Mouse (Mus musculus): ENCODE measurements at regions not wholly inside any gene's neighbourhood (a gene's known extent, or its start where the extent isn't known, plus 50 kb on each side); places are given as distances from the start of the nearest gene placed in this dataset.

DNA sequence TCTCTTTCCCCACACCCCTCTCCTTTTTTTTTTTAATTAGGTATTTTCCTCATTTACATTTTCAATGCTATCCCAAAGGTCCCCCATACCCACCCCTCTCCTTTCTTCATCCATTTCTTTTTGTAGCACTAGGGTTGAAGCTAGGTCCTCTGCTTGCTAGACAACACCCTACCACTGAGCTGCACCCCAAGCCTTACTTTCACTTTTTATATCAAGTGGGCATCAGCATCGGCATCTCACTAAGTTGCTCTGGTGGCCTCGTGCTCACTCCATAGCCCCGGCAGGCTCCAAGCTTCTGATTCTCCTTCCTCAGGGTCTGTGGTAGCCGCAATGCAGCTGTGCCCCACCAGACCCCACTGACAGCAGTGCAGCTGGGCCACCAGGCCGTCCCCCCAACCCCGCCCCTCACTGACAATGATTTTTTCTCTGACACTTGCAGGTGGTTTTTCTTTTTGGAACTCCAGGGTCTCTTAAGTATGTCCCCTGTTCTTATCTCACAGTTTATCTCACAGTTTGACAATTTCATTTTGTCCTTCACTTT, 77.5 kb downstream of the Nufip1 start:
- H3K27ac ChIP-seq (ENCODE audit: low read length), result no peak overlapping the region
- no peaks in the 10 kb centered on the region for H3K9me3 ChIP-seq (ENCODE audit: low read length)
- WGBS, result 85% methylated on average over 6 of the region's 6 CpGs
- H3K9ac ChIP-seq (replicated peaks; ENCODE audit: low read length), result no peak overlapping the region
- peaks cover 13% of the 10 kb centered on the region; the same call in 1 of the 2 replicates for H3K4me1 ChIP-seq (ENCODE audit: insufficient read depth, low read length)
- H3K27me3 ChIP-seq (ENCODE audit: insufficient read depth, low read length), result no peaks in the 10 kb centered on the region
- ATAC-seq (ENCODE audit: low FRiP score, low TSS enrichment), result no peak
- no peak overlapping the region for H3K4me3 ChIP-seq (ENCODE audit: low read length)
- no peak overlapping the region for H3K4me2 ChIP-seq (replicated peaks; ENCODE audit: low read depth, low read length)
- H3K36me3 ChIP-seq (ENCODE audit: insufficient read depth, low read length), result no peaks in the 10 kb centered on the region

DNA sequence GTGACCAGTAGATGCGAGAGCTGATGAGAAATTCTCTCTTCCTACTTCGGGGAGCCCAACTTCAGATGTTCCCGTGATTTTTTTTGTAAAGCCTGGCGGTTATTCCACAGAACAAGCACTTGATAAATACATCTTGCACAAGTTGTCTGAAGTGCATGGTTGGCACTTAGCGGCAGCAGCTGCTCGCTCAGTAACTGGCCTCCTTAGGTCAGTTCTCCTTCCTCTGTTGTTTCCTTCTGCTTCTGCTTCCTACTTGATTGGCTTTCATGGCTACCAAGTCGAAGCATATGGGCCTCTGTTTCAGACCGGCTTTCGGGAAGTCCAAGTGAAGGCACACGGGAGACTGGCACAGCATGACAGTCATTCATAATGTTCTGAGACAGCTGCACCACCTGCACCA, 84.6 kb downstream of the Nufip1 start:
- Histone ChIP-seq H3K36me3 (ENCODE audit: insufficient read depth, low read length) (no peaks in the 10 kb centered on the region), H3K27ac (ENCODE audit: low read length) (no peak overlapping the region), H3K9me3 (ENCODE audit: low read length) (no peaks in the 10 kb centered on the region), H3K4me1 (ENCODE audit: insufficient read depth, low read length) (peaks cover 3% of the 10 kb centered on the region; the same call in 1 of the 2 replicates), H3K4me2 (replicated peaks; ENCODE audit: low read depth, low read length) (no peak overlapping the region), H3K27me3 (ENCODE audit: insufficient read depth, low read length) (no peaks in the 10 kb centered on the region), H3K4me3 (ENCODE audit: low read length) (no peak overlapping the region), H3K9ac (replicated peaks; ENCODE audit: low read length) (no peak overlapping the region)
- no peak for ATAC-seq (ENCODE audit: low FRiP score, low TSS enrichment)
- 86% methylated on average over 10 of the region's 10 CpGs for WGBS

DNA sequence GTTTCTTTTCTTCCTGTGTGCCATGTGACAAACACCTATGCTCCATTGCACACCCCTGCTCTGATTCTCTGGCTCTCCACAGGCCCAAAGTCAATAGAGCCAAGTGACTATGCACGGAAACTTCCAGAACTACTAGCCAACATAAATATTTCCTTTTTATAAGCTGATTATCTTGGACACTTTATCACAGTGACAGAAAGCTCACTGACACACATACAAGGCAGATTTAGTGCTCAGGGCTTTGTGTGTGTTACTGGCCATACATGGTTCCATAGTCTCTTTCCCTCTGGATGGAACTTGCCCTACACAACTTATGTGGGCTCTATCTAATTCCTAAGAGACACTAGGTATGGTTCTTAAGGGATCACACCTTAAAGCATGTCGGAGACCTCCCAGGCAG, 86.7 kb downstream of the Nufip1 start:
- WGBS, result 49% methylated on average over 2 of the region's 2 CpGs
- H3K27me3 ChIP-seq (ENCODE audit: insufficient read depth, low read length), result no peaks in the 10 kb centered on the region
- no peaks in the 10 kb centered on the region for H3K9me3 ChIP-seq (ENCODE audit: low read length)
- H3K36me3 ChIP-seq (ENCODE audit: insufficient read depth, low read length), result no peaks in the 10 kb centered on the region
- no peak overlapping the region for H3K4me3 ChIP-seq (ENCODE audit: low read length)
- ATAC-seq (ENCODE audit: low FRiP score, low TSS enrichment), result no peak
- H3K4me2 ChIP-seq (replicated peaks; ENCODE audit: low read depth, low read length), result no peak overlapping the region
- no peak overlapping the region for H3K27ac ChIP-seq (ENCODE audit: low read length)
- H3K9ac ChIP-seq (replicated peaks; ENCODE audit: low read length), result no peak overlapping the region
- peaks cover 3% of the 10 kb centered on the region; the same call in 1 of the 2 replicates for H3K4me1 ChIP-seq (ENCODE audit: insufficient read depth, low read length)

DNA sequence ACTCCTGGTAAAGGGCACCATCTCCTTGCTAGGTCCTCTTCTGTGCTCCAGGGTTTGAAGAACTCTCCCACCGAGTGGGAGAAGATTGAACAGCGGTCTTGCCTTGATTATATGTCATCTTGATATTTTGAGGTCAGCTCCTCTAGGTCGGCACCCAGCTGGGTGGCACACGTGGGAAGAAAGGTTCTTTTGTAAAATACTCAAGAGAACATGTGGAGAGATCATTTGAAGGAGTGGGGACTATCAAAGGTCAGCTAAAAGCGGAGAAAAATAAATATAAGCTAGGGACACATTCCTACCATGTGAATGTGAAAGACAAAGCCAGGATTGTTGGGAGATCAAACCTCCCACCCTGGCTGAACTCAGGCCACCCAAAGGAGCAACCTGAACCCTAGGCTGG, 87.7 kb downstream of the Nufip1 start:
- Histone ChIP-seq H3K9me3 (ENCODE audit: low read length) (no peaks in the 10 kb centered on the region), H3K27ac (ENCODE audit: low read length) (no peak overlapping the region), H3K4me2 (replicated peaks; ENCODE audit: low read depth, low read length) (no peak overlapping the region), H3K4me1 (ENCODE audit: insufficient read depth, low read length) (peaks cover 3% of the 10 kb centered on the region; the same call in 1 of the 2 replicates), H3K27me3 (ENCODE audit: insufficient read depth, low read length) (no peaks in the 10 kb centered on the region), H3K36me3 (ENCODE audit: insufficient read depth, low read length) (no peaks in the 10 kb centered on the region), H3K4me3 (ENCODE audit: low read length) (no peak overlapping the region), H3K9ac (replicated peaks; ENCODE audit: low read length) (no peak overlapping the region)
- 61% methylated on average over 5 of the region's 5 CpGs for WGBS
- ATAC-seq (ENCODE audit: low FRiP score, low TSS enrichment), result no peak

DNA sequence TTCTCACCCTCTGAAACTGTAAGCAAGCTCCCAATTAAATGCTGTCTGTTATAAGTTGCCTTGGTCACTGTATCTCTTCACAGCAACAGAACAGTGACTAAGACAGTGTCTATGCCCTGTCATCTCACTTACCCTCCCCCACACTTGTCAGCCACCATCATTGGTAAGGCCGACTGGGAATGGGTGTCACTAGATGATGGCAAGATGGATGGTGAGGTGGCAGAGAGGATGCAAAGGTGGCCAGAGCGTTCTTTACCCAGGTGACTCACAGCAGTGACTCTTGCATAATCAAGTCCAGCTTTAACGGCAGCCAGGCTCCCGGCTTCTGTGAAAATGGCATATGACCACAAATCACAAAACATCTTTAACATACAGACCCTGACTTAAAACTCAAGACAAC, 91.9 kb downstream of the Nufip1 start:
- Histone ChIP-seq H3K9ac (replicated peaks; ENCODE audit: low read length) (no peak overlapping the region), H3K4me1 (ENCODE audit: insufficient read depth, low read length) (no peaks in the 10 kb centered on the region; the same call in 1 of the 2 replicates), H3K27me3 (ENCODE audit: insufficient read depth, low read length) (no peaks in the 10 kb centered on the region), H3K4me3 (ENCODE audit: low read length) (no peak overlapping the region), H3K9me3 (ENCODE audit: low read length) (no peaks in the 10 kb centered on the region), H3K36me3 (ENCODE audit: insufficient read depth, low read length) (no peaks in the 10 kb centered on the region), H3K4me2 (replicated peaks; ENCODE audit: low read depth, low read length) (no peak overlapping the region), H3K27ac (ENCODE audit: low read length) (no peak overlapping the region)
- 89% methylated on average over 4 of the region's 4 CpGs for whole genome bisulfite sequencing
- no peak for ATAC-seq (ENCODE audit: low FRiP score, low TSS enrichment)

DNA sequence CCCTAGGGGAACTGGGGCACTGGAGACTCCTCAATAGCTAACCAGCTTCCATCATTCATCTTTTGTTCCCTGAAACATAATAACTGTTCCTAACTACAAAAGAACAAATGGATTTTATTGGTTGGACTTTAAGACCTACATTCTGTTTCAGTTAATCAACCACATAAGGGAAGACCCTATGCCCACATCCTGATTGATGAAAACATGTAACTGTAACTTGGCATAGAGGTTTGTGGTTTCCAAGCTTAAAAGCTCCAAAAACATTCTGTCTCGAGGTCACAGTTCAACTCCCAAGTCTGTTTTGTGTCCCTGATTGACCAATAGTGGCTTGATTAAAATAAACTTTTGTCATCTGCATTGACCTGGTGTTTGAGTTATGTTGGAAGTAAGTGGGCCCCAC, 92.4 kb downstream of the Nufip1 start:
- 64% methylated on average over 1 of the region's 1 CpGs for WGBS
- no peak for ATAC-seq (ENCODE audit: low FRiP score, low TSS enrichment)

DNA sequence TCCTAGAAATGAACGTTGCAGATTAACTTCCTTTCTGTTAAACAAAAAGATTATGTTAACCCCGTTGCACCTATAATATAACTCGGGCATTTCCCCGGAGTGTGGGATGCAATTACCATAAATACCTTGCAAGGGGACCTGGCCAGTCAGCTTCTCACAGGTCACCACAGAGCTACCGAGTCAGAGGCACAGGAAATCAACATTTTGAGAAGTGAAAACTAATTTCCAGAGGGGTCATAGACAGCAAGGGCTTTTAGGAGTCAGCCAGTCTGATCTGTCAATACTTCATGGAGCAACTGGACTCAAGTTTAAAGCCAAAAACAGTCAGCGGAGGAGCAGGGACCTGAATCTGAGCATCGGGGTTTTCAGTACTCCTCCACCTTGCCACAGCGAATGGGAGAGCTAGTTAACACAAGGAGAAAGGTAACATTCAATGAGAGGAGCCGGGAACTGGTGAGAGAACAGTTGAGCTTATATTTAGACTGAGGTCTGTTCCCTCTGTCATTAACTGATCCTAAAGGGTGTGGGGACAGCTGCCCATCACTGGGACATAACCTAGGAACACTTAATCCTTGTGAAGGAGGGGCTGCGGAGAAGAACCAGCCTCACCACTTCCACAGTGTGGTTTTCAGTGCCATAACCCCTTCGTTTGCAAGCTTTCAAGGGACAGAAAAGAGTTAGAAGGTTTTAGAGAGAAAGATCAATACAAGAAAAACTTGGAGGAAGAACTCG, 105.9 kb downstream of the Nufip1 start:
- Histone ChIP-seq H3K4me1 (ENCODE audit: insufficient read depth, low read length) (0 out of 2 replicates have a peak, but pooled peaks cover 2% of the 10 kb centered on the region), H3K4me3 (ENCODE audit: low read length) (no peak overlapping the region), H3K27me3 (ENCODE audit: insufficient read depth, low read length) (no peaks in the 10 kb centered on the region), H3K36me3 (ENCODE audit: insufficient read depth, low read length) (no peaks in the 10 kb centered on the region), H3K27ac (ENCODE audit: low read length) (no peak overlapping the region), H3K9ac (replicated peaks; ENCODE audit: low read length) (no peak overlapping the region), H3K4me2 (replicated peaks; ENCODE audit: low read depth, low read length) (no peak overlapping the region), H3K9me3 (ENCODE audit: low read length) (peaks cover 11% of the 10 kb centered on the region)
- WGBS, result 68% methylated on average over 12 of the region's 12 CpGs
- no peak for ATAC-seq (ENCODE audit: low FRiP score, low TSS enrichment)

More for the DNA sequence above, 92.4 kb downstream of the Nufip1 start:
- Histone ChIP-seq H3K9ac (replicated peaks; ENCODE audit: low read length) (no peak overlapping the region), H3K4me1 (ENCODE audit: insufficient read depth, low read length) (no peaks in the 10 kb centered on the region; the same call in 1 of the 2 replicates), H3K27ac (ENCODE audit: low read length) (no peak overlapping the region), H3K9me3 (ENCODE audit: low read length) (no peaks in the 10 kb centered on the region), H3K36me3 (ENCODE audit: insufficient read depth, low read length) (no peaks in the 10 kb centered on the region), H3K4me2 (replicated peaks; ENCODE audit: low read depth, low read length) (no peak overlapping the region), H3K27me3 (ENCODE audit: insufficient read depth, low read length) (no peaks in the 10 kb centered on the region), H3K4me3 (ENCODE audit: low read length) (no peak overlapping the region)

DNA sequence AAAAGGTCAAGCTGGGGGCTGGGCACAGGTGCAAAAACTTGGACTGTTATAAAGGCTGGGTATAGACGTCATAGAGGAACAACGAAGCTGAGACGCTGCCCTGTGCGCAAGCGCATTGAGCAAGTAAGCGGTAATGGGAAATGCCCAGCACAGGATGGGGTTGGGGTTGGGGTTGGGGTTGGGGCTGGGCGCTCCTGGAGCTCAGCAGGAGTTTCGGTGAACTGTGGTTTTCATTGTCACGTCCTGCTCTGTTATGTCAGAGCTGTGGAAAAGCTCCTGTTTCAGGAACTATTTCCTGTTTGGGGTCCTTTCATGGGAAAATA, 106.4 kb downstream of the Nufip1 start:
- Histone ChIP-seq H3K27me3 (ENCODE audit: insufficient read depth, low read length) (no peaks in the 10 kb centered on the region), H3K36me3 (ENCODE audit: insufficient read depth, low read length) (no peaks in the 10 kb centered on the region), H3K4me1 (ENCODE audit: insufficient read depth, low read length) (0 out of 2 replicates have a peak, but pooled peaks cover 4% of the 10 kb centered on the region), H3K4me2 (replicated peaks; ENCODE audit: low read depth, low read length) (no peak overlapping the region), H3K4me3 (ENCODE audit: low read length) (no peak overlapping the region), H3K9ac (replicated peaks; ENCODE audit: low read length) (no peak overlapping the region), H3K27ac (ENCODE audit: low read length) (no peak overlapping the region), H3K9me3 (ENCODE audit: low read length) (peaks cover 11% of the 10 kb centered on the region)
- no peak for ATAC-seq (ENCODE audit: low FRiP score, low TSS enrichment)
- 70% methylated on average over 9 of the region's 9 CpGs for WGBS

DNA sequence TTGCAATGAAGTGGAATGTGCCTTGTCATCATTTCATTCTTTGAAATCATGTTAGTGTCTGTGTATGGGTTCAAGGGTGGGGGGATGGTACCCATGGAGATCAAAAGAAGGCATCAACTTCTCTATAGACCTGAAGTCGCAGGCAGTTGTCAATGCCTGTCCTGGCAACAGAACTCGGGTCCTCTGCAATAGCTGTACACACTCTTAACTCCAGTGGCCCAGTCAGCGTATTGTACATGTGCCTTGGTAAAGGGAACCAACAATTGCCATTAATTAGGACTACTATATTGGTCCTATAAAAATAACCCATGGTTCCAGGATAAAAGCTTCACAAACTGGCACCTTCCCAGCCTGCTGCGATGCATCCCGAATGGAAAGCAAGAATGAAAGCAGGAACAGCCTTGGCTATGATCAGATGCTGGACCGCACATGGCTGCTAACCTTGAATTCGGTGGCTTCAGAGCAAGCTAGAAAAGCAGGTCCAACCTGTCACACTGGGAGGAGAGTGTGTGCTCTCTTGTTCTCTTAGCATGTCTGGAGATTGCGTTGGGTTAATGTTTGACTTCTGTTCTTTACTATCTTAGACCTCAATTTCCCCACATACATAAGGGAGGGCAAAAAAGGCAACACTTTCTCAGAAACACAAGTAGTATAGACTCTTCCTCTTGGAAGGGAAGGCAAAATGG, 107.0 kb downstream of the Nufip1 start:
- H3K4me3 ChIP-seq (ENCODE audit: low read length), result no peak overlapping the region
- H3K36me3 ChIP-seq (ENCODE audit: insufficient read depth, low read length), result no peaks in the 10 kb centered on the region
- H3K9ac ChIP-seq (replicated peaks; ENCODE audit: low read length), result no peak overlapping the region
- H3K27ac ChIP-seq (ENCODE audit: low read length), result no peak overlapping the region
- 0 out of 2 replicates have a peak, but pooled peaks cover 4% of the 10 kb centered on the region for H3K4me1 ChIP-seq (ENCODE audit: insufficient read depth, low read length)
- no peak overlapping the region for H3K4me2 ChIP-seq (replicated peaks; ENCODE audit: low read depth, low read length)
- WGBS, result 73% methylated on average over 8 of the region's 8 CpGs
- 0 out of 2 replicates have a peak, but pooled peaks have one; percentile 46 for ATAC-seq (ENCODE audit: low FRiP score, low TSS enrichment)
- H3K9me3 ChIP-seq (ENCODE audit: low read length), result peaks cover 11% of the 10 kb centered on the region
- H3K27me3 ChIP-seq (ENCODE audit: insufficient read depth, low read length), result no peaks in the 10 kb centered on the region

DNA sequence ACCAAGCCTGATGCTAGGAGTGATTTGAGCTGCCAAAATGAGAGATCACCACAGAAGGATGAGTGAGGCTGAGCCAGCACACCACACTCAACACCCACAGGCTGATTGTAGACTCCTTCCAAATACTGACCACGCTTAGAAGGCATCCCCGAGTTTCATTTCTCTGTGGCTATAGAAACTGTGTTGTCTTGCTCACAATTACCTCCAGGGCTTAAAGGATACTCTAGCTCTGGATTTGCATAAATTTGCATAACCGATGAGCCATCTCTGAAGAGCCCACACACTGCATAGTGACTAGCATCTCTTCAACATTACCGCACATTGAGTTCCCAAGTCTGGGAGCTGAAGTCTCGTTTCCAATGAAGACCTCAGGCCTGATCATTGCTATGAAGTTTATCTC, 110.3 kb downstream of the Nufip1 start:
- Histone ChIP-seq H3K9me3 (ENCODE audit: low read length) (peaks cover 11% of the 10 kb centered on the region), H3K9ac (replicated peaks; ENCODE audit: low read length) (no peak overlapping the region), H3K27me3 (ENCODE audit: insufficient read depth, low read length) (no peaks in the 10 kb centered on the region), H3K4me3 (ENCODE audit: low read length) (no peak overlapping the region), H3K4me2 (replicated peaks; ENCODE audit: low read depth, low read length) (no peak overlapping the region), H3K27ac (ENCODE audit: low read length) (no peak overlapping the region), H3K36me3 (ENCODE audit: insufficient read depth, low read length) (no peaks in the 10 kb centered on the region), H3K4me1 (ENCODE audit: insufficient read depth, low read length) (peaks cover 9% of the 10 kb centered on the region; the same call in 1 of the 2 replicates)
- ATAC-seq (ENCODE audit: low FRiP score, low TSS enrichment), result no peak
- 84% methylated on average over 5 of the region's 5 CpGs for WGBS

All from kidney, embryonic 16.5 days (tissue).